Mouse (Mus musculus): Measurements from ENCODE around the gene Bpifb1.

DNA sequence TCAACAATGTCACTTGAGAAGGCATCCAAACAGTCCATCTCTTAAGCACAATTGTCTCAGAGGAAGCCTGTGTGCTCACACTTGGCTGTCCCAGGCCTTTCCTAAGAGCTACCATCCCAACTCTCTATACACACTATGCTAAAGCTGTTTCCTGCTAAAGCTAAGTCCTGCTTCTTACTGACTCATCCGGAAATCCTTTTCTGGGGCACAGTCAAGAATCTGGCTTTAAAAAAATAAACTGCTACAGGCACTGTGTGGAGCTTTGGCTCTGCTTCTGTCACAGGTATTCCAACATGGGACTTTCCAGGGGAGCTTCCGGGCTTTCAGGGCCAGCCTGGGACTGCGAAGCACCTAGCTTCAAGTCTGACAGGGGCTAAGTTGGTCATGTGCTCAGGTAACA lies 4.9 kb upstream of the Bpifb1 start:
- TF ChIP-seq CTCF (IDR thresholded peaks at IDR 0.05; ENCODE audit: extremely low read depth, insufficient read depth, insufficient read length, insufficient replicate concordance) (no peak), POLR2A (IDR thresholded peaks at IDR 0.05; ENCODE audit: low read depth, low read length) (no peak)

Measured in spleen, adult 2 months (tissue).